Mouse (Mus musculus) forebrain, embryonic 13.5 days (tissue): ENCODE results near the gene Wdfy2. TPM values are rescaled to one million over a fixed set of nuclear protein-coding genes. Genes with fewer than 3 reads are reported as not detected.
"Not testable (repeated sequence)": the region's sequence is repeated elsewhere in the genome, so short reads cannot be mapped to it uniquely, and the experiment has no call there.

Experiments
- ATAC-seq: fragments of 200-750 bp; cut with Nextera tagmentation; 2 replicates; pipeline ENCODE4 v1.8.0; 2017
- H3K27ac ChIP-seq: fragments of 300-500 bp; sonication (generic); 2 replicates; pipeline ENCODE4 v1.5.1; 2015; ENCODE audit warnings: inconsistent platforms, mild to moderate bottlenecking, moderate library complexity
- H3K27me3 ChIP-seq: fragments of 300-500 bp; sonication (generic); 2 replicates; pipeline ENCODE4 v1.6.1; 2015; ENCODE audit warnings: mild to moderate bottlenecking, inconsistent platforms
- H3K36me3 ChIP-seq: fragments of 300-500 bp; sonication (generic); 2 replicates; pipeline ENCODE4 v1.6.1; 2015; ENCODE audit warnings: mild to moderate bottlenecking, inconsistent platforms; ENCODE audit not compliant: poor library complexity, severe bottlenecking
- H3K4me1 ChIP-seq: fragments of 300-500 bp; sonication (generic); 2 replicates; pipeline ENCODE4 v1.6.1; 2015; ENCODE audit warnings: inconsistent platforms
- H3K4me2 ChIP-seq: fragments of 300-500 bp; sonication (generic); 2 replicates; pipeline ENCODE4 v1.6.1; 2015; ENCODE audit warnings: inconsistent platforms, mild to moderate bottlenecking, moderate library complexity
- H3K4me3 ChIP-seq: fragments of 300-500 bp; sonication (generic); 2 replicates; pipeline ENCODE4 v1.5.1; 2015; ENCODE audit warnings: mild to moderate bottlenecking, inconsistent platforms
- H3K9ac ChIP-seq: fragments of 300-500 bp; sonication (generic); 2 replicates; pipeline ENCODE4 v1.6.1; 2015; ENCODE audit warnings: mild to moderate bottlenecking, inconsistent platforms
- H3K9me3 ChIP-seq: fragments of 300-500 bp; sonication (generic); replicated peaks from 2 replicates; pipeline ENCODE4 v1.6.1; 2016; ENCODE audit warnings: inconsistent platforms
- WGBS: fragments of 180-500 bp; shearing (Covaris S2); methylation state at CpG from one replicate; pipeline ENCODE4 v1.1.7; 2015; 5-methylcytosine and 5-hydroxymethylcytosine counted together
- polyA plus RNA-seq: library from polyadenylated mRNA; unstranded; fragments of >200 nt; fragmentation: Nextera tagmentation; extraction: Ambion mirVana; gene quantifications from 2 replicates; pipeline ENCODE4 v1.2.1, GENCODE M21; 2015

Gene Wdfy2
- polyA plus RNA-seq, 1 experiment from 2014 or later: 7.3 TPM

DNA sequence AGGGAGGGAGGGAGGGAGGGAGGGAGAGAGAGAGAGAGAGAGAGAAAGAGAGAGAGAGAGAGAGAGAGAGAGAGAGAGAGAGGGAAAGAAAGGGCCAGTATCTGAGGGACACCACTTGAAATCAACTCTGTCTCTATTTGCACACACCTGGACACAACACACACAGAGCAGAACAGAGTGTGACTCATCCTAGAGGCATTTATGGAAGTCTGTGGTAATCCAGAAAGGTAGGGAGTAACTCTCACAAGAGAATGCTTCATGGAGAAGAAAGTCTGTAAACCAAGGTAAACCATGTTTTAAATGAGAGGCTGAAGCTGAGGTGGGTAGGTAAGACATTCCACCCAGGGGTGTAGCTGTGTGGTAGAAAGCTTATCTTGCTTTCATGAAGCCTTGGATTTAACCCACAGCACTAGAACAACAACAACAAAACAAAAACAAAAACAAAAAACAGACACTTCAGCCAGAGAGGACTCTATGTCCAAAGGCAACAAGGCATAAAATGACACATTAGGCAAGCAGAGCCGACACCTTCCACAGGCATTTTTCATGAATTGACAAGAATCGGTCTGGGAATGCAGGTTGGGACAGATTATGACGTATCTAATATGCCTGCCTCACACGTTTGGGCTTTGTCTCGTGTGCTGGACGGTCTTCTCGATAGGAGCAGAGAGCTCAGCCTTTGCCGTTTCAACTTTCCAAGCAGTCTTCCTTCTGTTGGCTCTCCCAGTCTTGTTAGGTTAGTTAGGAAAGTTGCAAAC is 11.7 kb upstream of the Wdfy2 start:
- Histone ChIP-seq H3K27ac (no peak overlapping the region), H3K36me3 (no peaks in the 10 kb centered on the region), H3K4me2 (no peak overlapping the region), H3K4me3 (no peak overlapping the region), H3K4me1 (no peaks in the 10 kb centered on the region), H3K9ac (no peak overlapping the region), H3K27me3 (no peaks in the 10 kb centered on the region), H3K9me3 (no peaks in the 10 kb centered on the region)
- WGBS: 89% methylated on average over 8 of the region's 8 CpGs
- no peak for ATAC-seq

GRCm38 (mm10) chr14:62829291-62829690 is 8.2 kb upstream of the Wdfy2 start:
- no peak for ATAC-seq
- Histone ChIP-seq H3K36me3 (no peaks in the 10 kb centered on the region), H3K4me1 (no peaks in the 10 kb centered on the region), H3K9me3 (no peaks in the 10 kb centered on the region), H3K27me3 (no peaks in the 10 kb centered on the region), H3K27ac (no peak overlapping the region), H3K4me3 (no peak overlapping the region), H3K9ac (no peak overlapping the region), H3K4me2 (no peak overlapping the region)
- WGBS: 40% methylated on average over 6 of the region's 6 CpGs

DNA sequence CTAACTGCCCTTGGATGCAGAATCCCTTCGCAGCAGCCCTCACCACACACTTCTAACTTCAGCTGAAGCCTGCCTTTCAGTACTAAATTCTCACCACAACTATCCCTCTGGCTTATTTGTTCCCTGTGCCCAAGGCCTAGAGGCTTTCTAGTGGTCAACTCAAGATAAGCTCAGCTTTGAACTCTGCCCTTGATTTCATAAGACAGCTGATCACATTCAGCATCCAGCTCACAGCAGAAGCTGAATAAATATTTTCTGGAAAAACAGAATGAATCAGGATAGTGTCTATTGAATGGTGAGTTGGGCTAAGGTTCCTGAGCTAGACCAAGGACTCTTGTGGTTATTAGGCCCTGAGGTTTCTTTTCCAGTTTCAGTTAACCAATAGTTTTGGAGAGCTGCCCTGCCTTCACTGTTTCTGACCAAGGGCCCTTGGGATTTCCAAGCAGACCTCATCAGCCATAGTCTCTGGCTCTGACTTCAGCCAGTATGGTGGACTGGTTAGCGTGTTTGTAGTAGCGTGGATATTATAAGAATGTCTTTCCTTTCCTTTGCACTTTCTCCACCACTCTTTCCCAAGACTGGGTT is 5.7 kb upstream of the Wdfy2 start:
- no peaks in the 10 kb centered on the region for H3K9me3 ChIP-seq
- no peaks in the 10 kb centered on the region for H3K36me3 ChIP-seq
- no peaks in the 10 kb centered on the region for H3K4me1 ChIP-seq
- WGBS: 89% methylated on average over 3 of the region's 3 CpGs
- ATAC-seq: no peak
- no peaks in the 10 kb centered on the region for H3K27me3 ChIP-seq
- no peak overlapping the region for H3K27ac ChIP-seq
- no peak overlapping the region for H3K9ac ChIP-seq
- no peak overlapping the region for H3K4me2 ChIP-seq
- no peak overlapping the region for H3K4me3 ChIP-seq

DNA sequence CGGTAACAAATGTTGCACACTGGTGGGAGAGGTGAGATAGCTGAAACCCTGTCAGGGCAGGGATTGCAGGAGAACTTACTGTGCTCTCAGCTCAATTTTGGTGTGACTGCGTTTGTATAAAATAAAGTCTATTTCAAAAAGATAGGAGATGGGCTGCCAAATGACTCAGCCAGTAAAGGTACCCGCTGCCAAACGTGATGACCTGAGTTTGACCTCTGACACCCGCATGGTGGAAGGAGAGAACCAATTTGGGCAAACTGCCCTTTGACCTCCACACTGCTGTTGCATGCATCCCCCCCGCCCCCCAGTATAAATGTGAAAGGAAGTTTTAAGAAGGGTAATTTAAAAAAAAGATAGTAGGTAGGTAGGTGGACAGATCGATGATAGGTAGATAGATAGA is 4.4 kb upstream of the Wdfy2 start:
- WGBS: 87% methylated on average over 7 of the region's 7 CpGs
- no peak for ATAC-seq
- no peak overlapping the region for H3K4me3 ChIP-seq

DNA sequence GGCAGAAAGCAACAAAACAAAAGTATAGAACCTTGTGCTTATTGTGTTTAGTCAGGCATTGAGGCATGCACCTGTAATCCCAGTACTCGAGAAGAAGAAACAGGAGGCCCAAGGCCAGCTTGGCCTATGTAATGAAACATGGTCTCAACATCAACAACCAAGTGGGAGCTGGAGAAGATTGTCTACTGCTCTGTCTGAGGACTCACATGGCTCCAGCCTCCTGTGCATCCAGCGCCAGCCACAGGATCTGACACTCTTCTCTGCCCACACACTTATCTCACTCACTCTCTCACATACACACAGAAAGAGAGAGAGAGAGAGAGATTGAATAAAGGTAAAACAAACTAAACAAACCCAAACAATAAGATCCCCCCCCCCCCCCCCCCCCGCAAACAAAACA is 3.9 kb upstream of the Wdfy2 start:
- WGBS: 65% methylated on average over 3 of the region's 3 CpGs
- Histone ChIP-seq H3K9me3 (no peaks in the 10 kb centered on the region), H3K4me3 (no peak overlapping the region), H3K36me3 (no peaks in the 10 kb centered on the region), H3K4me2 (no peak overlapping the region), H3K4me1 (peaks cover 6% of the 10 kb centered on the region), H3K27ac (no peak overlapping the region), H3K27me3 (no peaks in the 10 kb centered on the region), H3K9ac (no peak overlapping the region)
- ATAC-seq: no peak

More for the DNA sequence above, 4.4 kb upstream of the Wdfy2 start:
- no peaks in the 10 kb centered on the region for H3K27me3 ChIP-seq
- H3K9me3 ChIP-seq: no peaks in the 10 kb centered on the region
- H3K4me1 ChIP-seq: 0 out of 2 replicates have a peak, but pooled peaks cover under 1% of the 10 kb centered on the region
- no peak overlapping the region for H3K27ac ChIP-seq
- no peak overlapping the region for H3K4me2 ChIP-seq
- H3K36me3 ChIP-seq: no peaks in the 10 kb centered on the region
- H3K9ac ChIP-seq: no peak overlapping the region

DNA sequence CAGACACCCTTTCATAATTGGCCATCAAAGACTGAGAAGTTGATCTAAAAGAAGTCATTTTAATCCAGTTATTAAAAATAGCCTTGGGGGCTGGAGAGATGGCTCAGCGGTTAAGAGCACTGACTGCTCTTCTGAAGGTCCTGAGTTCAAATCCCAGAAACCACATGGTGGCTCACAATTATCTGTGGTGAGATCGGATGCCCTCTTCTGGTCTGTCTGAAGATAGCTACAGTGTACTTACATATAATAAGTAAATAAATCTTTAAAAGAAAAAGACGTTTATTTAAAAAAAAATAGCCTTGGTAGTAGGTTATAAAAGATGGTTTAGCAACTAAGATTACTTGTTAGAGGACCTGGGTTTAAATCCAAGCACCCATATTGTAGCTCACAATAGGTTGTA is 1.7 kb upstream of the Wdfy2 start:
- peaks cover 21% of the 10 kb centered on the region for H3K4me1 ChIP-seq
- H3K27me3 ChIP-seq, H3K9ac ChIP-seq, H3K4me2 ChIP-seq, H3K9me3 ChIP-seq, ATAC-seq, H3K36me3 ChIP-seq, H3K4me3 ChIP-seq, H3K27ac ChIP-seq: not testable (repeated sequence)
- WGBS: 86% methylated on average over 3 of the region's 3 CpGs

DNA sequence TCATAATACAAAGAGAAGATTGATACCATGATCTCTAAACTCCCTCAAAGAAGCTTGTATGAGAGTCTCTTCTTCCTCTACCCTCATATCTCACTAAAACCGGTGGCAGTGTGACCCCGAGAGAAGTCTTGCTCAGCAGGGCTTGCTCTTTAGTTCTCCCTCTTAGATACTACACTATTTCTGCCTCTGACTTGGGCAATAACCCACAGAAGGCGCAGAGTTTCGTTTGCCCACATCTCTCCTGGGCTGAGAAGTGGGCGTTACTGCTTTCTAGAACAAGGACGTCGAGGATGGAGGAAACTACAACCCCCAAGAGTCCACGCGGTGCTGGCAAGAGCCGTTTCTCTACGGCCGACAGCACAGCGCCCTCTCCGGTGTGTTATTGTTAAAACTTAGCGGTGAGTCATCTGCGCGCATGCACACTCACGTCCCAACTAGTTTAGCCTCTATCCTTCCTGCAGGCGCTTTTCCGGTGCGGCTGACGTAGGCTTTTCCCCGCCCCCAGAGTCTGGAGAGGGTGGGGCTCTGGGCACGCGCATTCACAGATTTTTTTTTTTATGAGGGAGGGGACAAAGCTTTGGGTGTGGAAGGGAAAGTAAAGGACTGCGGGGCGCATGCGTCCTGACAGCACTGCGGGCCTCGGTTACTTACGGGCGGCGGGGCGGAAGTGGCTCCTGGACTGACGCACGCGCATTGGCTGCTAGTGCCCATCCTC is 395 bp upstream of the Wdfy2 start:
- ATAC-seq: peak; percentile 96
- peaks cover 21% of the 10 kb centered on the region for H3K4me1 ChIP-seq
- H3K27ac ChIP-seq: peak overlapping the region; percentile 81
- H3K4me2 ChIP-seq: peak overlapping the region; percentile 61
- under 1% methylated on average over 37 of the region's 37 CpGs for WGBS
- H3K9me3 ChIP-seq: no peaks in the 10 kb centered on the region
- H3K27me3 ChIP-seq: no peaks in the 10 kb centered on the region
- H3K9ac ChIP-seq: peak overlapping the region; percentile 51
- peak overlapping the region; percentile 91 for H3K4me3 ChIP-seq
- 0 out of 2 replicates have a peak, but pooled peaks cover 5% of the 10 kb centered on the region for H3K36me3 ChIP-seq

DNA sequence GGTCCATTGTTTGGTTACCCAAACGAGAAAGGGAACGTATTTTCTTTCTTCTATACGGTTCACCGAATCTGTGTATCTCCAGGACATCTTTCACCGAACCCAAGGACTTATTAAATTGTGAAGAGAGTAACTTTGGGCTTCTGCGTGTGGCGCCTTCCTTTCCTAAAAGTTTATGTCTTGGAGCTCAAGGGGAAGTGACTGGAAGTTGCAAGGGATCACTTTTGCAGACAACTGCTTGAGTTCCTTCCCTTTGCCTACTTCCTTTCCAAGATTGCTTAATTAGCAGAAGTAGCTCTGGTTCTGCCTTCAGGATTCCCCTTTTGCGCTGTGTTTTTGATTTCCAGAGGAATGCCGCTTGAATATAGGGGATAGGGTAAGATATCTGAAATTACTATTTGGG is 858 bp downstream of the Wdfy2 start:
- 13% methylated on average over 9 of the region's 9 CpGs for WGBS
- Histone ChIP-seq H3K9me3 (no peaks in the 10 kb centered on the region), H3K27me3 (no peaks in the 10 kb centered on the region), H3K9ac (peak overlapping the region; percentile 85), H3K4me3 (peak overlapping the region; percentile 91), H3K4me1 (peaks cover 21% of the 10 kb centered on the region), H3K27ac (peak overlapping the region; percentile 65), H3K36me3 (0 out of 2 replicates have a peak, but pooled peaks cover 5% of the 10 kb centered on the region), H3K4me2 (peak overlapping the region; percentile 76)
- no peak for ATAC-seq

GRCm38 (mm10) chr14:62841726-62842125 is 4.2 kb downstream of the Wdfy2 start:
- peaks cover 31% of the 10 kb centered on the region for H3K4me1 ChIP-seq

GRCm38 (mm10) chr14:62842495-62842894 is 5.0 kb downstream of the Wdfy2 start:
- Histone ChIP-seq H3K27ac (no peak overlapping the region), H3K4me1 (peaks cover 31% of the 10 kb centered on the region), H3K9me3 (no peaks in the 10 kb centered on the region), H3K4me3 (no peak overlapping the region), H3K9ac (no peak overlapping the region), H3K27me3 (no peaks in the 10 kb centered on the region), H3K4me2 (no peak overlapping the region), H3K36me3 (0 out of 2 replicates have a peak, but pooled peaks cover 5% of the 10 kb centered on the region)
- no peak for ATAC-seq

More at GRCm38 (mm10) chr14:62841726-62842125, 4.2 kb downstream of the Wdfy2 start:
- no peaks in the 10 kb centered on the region for H3K9me3 ChIP-seq
- 0 out of 2 replicates have a peak, but pooled peaks cover 5% of the 10 kb centered on the region for H3K36me3 ChIP-seq
- H3K4me3 ChIP-seq: no peak overlapping the region
- ATAC-seq: no peak
- H3K9ac ChIP-seq: no peak overlapping the region
- no peak overlapping the region for H3K27ac ChIP-seq
- H3K4me2 ChIP-seq: no peak overlapping the region
- H3K27me3 ChIP-seq: no peaks in the 10 kb centered on the region

- WGBS: 72% methylated on average over 2 of the region's 2 CpGs
- no peak for ATAC-seq
- Histone ChIP-seq H3K9me3 (no peaks in the 10 kb centered on the region), H3K27me3 (no peaks in the 10 kb centered on the region), H3K4me1 (peaks cover 31% of the 10 kb centered on the region), H3K9ac (no peak overlapping the region), H3K4me3 (no peak overlapping the region), H3K27ac (no peak overlapping the region), H3K36me3 (0 out of 2 replicates have a peak, but pooled peaks cover 5% of the 10 kb centered on the region), H3K4me2 (no peak overlapping the region)
Observed at GRCm38 (mm10) chr14:62842976-62843375, 5.5 kb downstream of the Wdfy2 start.

GRCm38 (mm10) chr14:62844226-62844625 is 6.7 kb downstream of the Wdfy2 start:
- no peak overlapping the region for H3K4me2 ChIP-seq
- peaks cover 6% of the 10 kb centered on the region; the same call in 1 of the 2 replicates for H3K9me3 ChIP-seq
- 89% methylated on average over 8 of the region's 8 CpGs for WGBS
- ATAC-seq: no peak
- H3K36me3 ChIP-seq: 0 out of 2 replicates have a peak, but pooled peaks cover 5% of the 10 kb centered on the region
- H3K4me1 ChIP-seq: peaks cover 18% of the 10 kb centered on the region
- H3K27me3 ChIP-seq: no peaks in the 10 kb centered on the region
- H3K4me3 ChIP-seq: no peak overlapping the region
- no peak overlapping the region for H3K9ac ChIP-seq
- no peak overlapping the region for H3K27ac ChIP-seq
